Mouse (Mus musculus) C2C12 (cell line): Measurements from ENCODE around the gene Nrm.

Experiments
- CTCF ChIP-seq: IDR thresholded peaks from one replicate; pipeline ENCODE4 v1.5.1; 2011; ENCODE audit not compliant: control insufficient read depth, insufficient read depth, insufficient read length
- FOSL1 ChIP-seq: IDR thresholded peaks from one replicate; pipeline ENCODE4 v1.8.0; 2011; ENCODE audit warnings: mild to moderate bottlenecking, low read length; ENCODE audit not compliant: poor library complexity, insufficient read depth, severe bottlenecking
- MAX ChIP-seq: IDR thresholded peaks from one replicate; pipeline ENCODE4 v1.6.1; 2011; ENCODE audit warnings: mild to moderate bottlenecking, control low read depth
- MYOD1 ChIP-seq: IDR thresholded peaks from one replicate; pipeline ENCODE4 v1.6.1; 2011; ENCODE audit warnings: low read depth; ENCODE audit not compliant: control insufficient read depth, insufficient read length
- USF1 ChIP-seq: IDR thresholded peaks from one replicate; pipeline ENCODE4 v1.6.1; 2011; ENCODE audit warnings: low read depth, mild to moderate bottlenecking, control low read depth, moderate library complexity

DNA sequence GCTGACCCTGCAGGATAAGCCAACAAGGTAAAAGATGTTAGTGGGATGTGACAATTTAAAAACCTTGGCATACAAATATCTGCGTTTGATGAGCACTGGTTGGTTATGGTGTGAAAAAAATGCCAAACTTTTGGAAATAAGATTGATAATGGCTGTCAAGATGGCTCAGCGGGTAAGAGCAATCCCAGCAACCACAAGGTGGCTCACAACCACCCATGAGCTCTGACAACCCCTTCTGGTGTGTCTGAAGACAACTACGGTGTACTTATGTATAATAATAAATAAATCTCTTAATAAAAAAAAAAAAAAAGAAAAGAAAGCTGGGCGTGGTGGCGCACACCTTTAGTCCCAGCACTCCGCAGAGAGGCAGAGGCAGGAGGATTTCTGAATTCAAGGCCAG is 53.9 kb downstream of the Nrm start:
- TF ChIP-seq CTCF (no peak), MYOD1 (no peak), MAX (no peak), FOSL1 (no peak), USF1 (no peak)
